Mouse (Mus musculus): ENCODE results near the gene Jph4.

The Jph4 gene

DNA sequence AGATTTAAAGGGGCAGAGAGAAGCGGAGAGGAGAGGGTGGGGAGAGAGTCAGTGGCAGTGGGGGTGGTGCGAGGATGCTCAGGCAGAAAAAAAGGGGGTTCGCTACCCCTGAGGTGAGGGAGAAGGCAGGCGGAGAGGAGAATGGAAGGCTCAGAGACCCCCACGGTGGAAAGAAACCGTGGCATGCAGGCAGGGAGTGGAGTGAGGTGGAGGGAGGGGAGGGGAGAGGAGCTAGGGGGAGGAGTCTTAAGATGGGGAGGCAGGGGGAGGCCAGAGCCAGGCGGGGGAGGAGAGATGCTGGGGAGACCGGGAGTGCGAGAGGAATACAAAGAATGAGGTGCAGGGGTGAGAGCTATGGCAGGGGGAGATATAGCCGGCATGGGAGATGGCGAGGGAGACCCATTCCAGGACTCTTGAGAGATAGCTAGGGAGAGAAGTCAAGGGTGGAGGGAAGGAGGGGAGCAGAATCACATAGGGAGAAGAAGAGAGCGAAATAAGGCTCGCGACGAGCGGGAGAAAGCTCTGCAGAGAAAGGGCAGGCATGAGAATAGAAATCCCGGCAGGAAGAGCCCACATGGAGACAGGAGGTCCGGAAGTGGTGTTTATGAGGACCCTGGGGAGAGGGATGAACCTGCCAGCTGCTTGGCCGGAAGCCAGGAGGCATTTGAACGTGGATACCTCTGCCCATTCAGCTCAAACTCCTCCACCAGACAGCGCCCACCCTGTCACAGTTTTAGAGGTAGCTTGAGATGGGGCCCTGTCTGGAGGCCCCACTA is at the start of gene Jph4:
Gene Jph4, minus strand, starts transcription at position 511 of the 776 bp plus-strand sequence.
- no peak for DNase-seq (ENCODE audit: low spot score)

DNA sequence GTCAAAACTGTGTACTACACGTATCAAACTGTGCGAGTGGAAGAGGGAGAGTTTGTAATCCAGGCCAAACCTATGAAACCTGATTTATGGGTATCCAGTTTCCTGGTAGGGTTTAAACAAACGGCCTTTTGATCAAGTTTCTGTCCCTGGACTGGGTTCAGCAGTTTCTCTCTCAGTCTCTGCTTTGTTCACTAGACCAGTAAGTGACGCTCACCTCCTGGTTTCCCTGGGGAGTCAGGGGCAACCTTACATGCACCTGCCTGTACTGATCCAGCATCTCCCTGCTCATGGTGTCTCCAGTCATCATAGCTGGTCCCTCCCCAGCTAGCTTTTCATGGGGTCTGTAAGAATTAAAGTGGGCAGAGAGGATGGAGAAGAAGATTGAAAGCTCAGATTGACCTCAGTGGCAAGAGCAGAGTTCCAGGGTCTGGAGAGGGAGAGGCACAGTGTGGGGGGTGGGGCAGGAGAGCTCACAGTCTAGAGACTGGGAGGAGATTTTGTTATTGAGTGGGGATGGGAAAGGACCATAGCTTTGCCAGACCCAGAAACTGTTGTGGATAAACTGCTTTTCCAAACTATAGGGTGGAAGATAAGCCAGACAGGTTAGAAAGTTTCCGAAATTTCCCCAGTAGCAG is 47.6 kb upstream of the Jph4 start:
- no peak for DNase-seq (ENCODE audit: low spot score)

DNA sequence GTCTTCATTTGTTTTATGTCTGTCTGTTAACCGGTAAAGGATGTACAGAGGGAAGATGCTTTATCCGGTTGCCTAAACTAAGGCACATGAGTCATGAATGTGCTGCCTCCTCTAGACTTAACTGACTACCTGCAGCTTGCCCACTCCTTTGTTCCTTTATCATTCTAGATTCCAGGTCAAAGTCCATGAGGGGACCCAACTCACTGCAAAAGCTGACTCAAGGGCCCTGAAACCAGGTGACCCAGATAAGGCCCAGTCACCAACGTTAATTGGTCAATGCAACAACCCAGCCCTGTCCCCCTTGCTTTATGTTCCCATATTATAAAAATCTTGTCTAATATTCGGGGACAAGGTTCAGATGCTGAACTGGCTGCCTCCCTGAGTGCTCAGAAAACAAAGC is 45.4 kb upstream of the Jph4 start:
- no peak for DNase-seq (ENCODE audit: low spot score)

DNA sequence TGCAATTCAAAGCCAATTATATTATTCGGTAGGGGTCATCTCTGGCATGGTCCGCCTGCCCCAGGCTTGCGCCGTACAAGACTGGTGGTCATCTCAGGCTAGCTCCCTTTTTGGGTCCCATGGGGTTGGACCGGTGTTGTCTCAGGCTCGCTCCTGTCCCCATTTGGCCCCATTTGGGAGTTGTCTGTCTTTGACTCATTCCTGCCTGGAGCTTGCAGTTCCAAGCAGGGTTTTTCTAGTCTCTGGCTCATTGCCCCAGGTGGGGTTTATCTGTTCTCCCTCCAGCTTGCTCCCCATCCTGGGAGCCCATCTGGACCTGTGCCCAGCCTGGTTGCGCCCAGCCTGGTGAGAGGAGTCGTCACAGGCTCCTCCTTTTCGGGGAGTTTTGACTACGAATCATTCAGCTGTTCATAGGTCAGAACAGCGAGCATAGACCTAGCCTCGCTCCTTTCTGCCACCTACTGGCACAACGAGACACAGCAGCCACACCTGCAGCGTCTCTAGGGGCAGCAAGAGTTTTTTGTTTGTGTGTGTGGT is 44.4 kb upstream of the Jph4 start:
- peak; percentile 45 for DNase-seq (ENCODE audit: low spot score)

DNA sequence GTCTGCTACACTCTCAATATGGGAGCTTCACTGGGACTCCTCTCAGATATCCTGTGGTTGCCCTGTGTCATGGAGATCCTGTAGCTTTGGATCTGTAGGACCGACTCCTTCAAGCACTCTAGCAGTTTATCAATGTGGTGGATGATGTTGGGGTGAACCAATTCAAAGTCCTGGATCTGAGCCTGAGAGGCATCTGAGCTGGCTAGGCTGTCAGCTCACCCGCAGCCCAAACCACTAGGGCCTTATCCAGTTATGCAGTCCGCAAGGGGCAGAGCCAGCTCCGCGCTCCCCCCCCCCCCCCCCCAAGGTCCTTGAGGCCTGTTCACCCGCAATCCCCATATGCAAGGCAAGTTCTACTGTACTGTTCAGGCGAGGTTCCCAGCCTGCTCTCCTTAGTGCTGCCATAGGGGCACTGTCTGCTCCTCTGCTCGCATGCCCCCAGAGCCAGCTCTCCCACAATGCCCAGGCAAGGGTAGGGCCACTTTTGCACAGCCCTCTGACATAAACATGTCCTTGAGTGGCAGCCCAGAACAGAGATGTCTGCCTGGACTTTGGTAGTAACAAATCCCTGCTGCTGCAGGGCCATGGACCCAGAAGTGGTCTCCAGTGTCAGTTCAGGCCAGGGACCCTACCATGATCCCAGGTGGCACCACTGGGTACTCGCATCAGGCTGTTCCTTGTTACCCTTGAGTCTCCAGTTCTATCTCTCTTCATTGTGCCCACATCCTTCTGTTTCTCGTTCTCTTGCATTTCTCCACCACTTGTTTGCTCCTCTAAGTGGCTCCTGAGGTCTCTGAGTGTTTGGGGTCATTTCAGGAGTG is 43.7 kb upstream of the Jph4 start:
- no peak for DNase-seq (ENCODE audit: low spot score)

DNA sequence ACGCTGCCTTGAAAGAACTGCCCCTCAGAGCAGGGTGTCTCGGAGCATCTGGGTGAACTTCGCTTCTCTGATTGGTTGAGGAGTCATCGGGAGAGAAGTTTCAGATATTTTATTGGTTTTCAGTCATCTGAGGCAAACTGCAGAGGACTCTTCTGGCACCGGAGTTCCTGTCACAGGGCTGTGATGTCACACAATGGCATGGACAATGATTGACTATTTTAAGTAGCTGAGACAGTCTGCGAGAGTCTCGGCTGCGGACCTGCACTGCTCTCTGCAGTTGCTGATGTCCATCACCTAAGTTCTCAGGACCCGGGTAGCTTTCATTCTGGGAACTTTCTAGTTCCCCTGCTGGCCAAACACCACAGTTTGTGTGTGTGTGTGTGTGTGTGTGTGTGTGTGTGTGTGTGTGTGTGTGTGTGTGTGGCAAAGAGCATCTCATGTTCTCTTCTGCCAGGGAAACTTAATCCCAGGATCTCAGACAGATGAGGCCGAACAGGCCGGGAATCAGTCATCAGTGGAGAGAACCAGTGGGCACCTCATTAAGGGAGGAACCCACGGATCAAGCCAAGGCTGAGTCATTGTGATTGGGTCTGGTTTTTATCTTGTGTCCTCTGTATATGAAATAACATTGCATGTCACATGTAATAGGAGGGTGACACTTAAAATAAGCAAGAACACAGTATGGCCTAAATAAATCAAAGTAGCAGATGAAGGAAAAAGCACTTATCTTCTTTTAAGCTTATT is 40.8 kb upstream of the Jph4 start:
- no peak for DNase-seq (ENCODE audit: low spot score)

DNA sequence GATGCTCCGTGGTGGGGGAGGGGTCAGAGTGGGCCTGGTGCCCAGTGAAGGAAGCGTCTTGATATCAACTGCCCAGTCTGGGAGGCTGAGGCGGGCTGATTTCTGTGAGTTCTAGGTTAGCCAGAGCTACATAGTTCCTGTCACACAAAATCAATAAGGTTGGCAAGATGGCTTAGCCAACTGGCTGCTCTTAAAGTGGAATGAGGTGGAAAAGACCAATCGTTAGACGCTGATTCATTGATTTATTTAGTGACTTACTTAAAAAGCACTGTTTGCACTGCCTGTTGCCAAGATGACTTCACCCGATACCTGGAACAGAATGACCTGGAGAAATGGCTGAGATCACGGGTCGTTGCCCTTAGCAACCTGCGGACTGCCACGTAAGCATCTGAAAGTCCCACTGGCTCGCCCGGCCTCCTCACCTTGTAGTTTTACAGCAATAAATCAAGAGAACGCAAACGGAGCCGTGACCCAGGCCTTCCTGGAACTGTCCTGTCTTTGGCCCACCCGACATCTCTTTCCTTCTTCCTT is 36.3 kb upstream of the Jph4 start:
- no peak for DNase-seq (ENCODE audit: low spot score)

DNA sequence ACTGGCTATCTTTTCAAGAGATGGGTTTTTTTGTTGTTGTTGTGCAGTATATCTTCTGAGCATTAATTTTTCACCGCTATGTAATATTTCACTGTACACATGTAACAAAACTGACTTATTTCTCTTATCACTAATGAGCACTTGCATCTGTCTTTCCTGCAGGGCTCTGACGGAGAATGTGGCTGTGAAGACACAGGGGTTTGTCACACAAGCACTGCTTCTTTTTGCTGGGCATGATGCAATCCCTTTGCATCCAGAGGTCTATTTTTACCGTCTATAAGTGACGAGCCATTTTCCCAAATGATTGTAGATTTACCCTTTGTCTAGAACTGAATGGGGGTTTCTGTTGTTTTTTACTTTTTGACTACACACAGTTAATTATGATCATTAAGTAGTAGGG is 35.4 kb upstream of the Jph4 start:
- no peak for DNase-seq (ENCODE audit: low spot score)

DNA sequence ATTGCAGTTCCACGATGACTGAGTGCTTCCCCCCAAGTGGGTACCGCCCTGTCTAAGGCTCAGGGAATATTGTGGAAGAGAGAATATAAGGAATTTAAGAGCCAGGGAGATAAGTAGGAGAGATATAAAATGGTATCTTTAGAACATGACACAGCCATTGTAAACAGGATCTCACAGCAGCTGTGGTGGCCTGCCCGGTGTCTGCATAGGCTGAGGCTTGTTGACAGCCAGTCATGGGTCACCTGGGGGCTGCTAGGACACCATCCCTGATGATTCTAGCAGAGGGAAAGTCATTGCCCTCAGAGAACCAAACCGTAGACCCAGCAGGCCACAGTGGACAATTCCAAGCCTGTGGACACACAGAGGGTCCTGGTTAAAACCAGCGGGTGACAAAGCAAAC is 34.2 kb upstream of the Jph4 start:
- no peak for DNase-seq (ENCODE audit: low spot score)

DNA sequence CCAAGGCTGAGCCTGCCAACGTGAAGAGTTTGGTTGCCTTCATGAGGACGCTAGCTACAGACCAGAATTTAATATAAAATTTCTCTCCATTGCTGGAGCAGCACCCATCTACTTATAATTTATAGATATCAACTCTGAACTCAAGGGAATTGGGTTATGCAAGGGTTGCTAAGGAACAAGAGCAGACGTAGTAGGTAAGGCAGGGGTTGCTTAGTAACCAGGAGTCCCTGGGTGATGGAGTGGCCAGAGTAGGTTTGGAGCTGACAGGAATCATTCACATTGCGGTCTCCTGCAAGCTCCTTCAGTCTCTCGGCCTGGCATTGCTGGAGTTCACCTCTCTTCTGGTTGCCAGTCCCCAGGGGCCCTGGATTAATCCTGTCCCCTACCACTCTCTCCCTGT is 32.3 kb upstream of the Jph4 start:
- no peak for DNase-seq (ENCODE audit: low spot score)

DNA sequence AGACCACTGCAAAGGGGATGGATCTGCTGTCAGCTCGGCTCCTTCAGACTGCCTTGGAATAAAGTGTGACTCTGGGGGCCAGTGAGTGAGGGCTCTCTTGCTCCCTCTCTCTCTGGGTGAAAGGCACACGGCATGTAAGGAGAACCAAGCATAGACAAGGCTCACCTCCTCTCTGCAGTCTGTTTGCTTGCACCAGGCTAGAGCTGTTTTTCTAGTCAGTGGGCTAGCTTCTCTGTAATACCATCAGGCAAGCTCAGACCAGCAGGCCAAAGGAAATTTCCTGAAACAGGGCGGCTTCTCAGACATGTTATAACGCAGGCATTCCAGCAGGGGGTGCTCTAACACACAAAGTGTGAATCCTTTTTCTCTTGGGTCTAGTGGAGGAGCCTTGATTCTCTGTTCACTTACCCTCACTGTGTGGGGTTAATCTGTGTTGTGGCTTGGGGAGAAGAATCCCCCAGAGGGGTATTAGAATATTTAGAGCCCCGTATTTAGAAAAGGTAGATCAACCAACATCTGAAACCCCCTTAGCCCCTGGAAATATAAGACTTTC is 31.7 kb upstream of the Jph4 start:
- peak; percentile 52 for DNase-seq (ENCODE audit: low spot score)

DNA sequence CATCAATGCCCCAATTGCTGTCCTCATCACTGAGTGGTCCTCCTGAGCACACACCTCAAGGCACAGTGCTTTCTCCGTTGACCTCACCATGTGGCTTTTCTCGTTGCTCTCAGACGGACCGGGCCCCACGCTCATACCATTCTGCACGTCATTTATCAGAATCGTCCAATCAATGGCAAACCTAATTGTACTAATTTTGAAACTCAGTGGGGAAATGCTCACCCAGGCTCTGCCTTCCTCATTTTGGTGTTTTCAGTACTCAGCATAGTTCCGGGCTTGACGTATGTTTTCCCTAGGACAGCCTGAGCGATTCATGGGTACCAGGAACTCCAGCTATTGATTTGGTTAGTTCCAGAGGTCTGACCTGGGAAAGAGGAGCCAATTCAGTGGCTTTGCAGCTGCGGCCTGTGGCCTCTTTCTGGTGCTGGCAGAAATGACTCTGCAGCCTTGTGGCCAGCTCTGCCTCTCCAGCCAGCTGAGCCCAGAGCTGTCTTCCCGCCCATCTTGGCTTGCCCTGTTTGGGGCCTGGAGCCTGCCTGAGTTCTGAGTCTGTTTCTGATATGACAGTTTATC is 30.2 kb upstream of the Jph4 start:
- no peak for DNase-seq (ENCODE audit: low spot score)

DNA sequence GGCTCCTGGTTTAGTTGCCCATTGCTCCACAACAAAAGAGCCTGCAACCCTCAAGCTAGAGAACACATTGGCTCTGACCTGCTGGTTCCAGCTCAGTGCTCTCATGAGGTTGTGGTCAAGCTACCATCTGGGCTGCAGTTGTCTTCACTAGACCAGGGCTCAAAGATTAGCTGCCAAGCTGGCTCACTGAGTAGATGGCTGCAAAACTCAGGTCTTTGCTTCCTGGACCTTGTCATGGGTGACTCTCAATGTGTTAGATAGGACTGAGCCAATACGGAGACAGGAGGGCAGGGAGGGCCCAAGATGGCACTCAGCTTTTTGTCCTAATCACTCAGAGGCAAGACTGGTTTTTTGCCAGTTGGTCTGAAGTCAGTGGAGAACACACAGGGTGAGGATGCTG is 29.6 kb upstream of the Jph4 start:
- DNase-seq (ENCODE audit: low spot score) = no peak

DNA sequence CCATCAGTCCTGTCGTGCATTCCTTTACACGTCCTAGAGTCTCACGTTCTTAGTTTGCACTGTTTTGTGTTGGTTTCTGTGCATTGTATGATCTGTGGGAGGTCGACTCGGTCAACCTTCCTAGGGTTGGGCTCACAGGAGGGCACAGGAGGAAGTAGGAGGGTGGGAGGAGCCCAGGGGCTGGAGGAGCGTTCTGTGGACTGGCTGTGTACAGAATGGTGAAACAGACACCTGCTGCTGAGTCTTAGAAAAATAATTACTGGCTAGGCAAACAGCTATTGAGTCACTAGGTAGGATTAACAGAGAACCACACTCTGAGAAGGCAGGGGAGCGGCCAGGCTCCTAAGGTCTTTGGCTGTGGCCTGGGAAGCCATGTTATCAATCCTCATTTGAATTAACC is 22.6 kb upstream of the Jph4 start:
- no peak for DNase-seq (ENCODE audit: low spot score)

DNA sequence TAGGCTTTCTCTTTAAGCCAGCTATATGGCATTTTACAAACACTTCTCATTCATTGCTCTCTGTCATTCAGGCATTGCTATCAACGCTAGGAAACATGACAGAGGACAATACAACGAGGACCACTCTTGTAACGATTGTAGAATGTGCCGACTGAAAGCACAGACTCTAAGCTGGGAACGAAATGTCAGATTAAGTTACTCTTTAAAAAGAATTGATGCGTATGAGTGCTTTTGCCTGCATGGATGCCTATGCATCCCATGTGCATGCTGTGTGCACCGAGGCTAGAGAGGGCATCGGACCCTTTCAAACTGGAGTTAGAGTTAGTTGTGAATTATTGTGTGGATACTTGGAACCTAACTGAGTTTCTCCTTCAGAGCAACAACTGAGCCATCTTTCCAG is 18.9 kb upstream of the Jph4 start:
- no peak for DNase-seq (ENCODE audit: low spot score)

DNA sequence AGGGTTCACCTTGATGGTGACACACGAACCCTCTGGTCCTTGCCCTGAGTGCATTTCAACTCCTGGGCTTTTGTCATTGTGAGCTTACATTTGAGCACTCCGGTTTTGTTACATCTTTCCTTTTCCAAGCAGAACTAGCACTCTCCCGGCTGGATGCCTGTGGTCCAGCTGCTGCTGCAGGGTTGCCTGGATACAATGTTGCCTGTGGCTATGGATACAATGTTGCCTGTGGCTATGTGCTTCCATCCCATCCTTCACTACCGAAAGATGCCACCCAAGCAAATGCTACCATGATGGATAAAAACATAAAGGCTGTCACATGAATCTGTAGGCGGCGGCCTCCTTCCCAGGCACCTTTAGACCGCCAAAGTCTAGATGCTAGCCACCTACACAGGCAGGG is 9.8 kb upstream of the Jph4 start:
- no peak for DNase-seq (ENCODE audit: low spot score)

DNA sequence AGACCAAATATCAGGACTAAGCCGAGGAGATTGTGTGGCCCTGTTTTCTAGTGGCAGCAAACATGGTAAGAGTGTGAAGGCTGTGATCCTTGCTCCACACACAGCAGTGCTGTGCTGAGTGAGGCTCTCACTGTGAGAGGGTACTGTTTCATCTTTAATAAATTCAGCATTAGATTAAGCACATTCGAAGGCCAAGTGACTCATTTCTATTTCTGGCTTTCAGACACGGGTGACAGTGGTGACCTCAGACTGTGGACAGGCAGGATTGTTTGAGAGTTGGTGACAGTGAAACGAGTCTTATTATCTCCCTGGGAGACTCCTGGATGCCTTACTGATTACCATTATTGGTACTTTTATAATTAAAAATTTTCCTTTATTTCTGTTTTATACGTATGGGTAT is 9.0 kb upstream of the Jph4 start:
- DNase-seq (ENCODE audit: low spot score) = no peak

DNA sequence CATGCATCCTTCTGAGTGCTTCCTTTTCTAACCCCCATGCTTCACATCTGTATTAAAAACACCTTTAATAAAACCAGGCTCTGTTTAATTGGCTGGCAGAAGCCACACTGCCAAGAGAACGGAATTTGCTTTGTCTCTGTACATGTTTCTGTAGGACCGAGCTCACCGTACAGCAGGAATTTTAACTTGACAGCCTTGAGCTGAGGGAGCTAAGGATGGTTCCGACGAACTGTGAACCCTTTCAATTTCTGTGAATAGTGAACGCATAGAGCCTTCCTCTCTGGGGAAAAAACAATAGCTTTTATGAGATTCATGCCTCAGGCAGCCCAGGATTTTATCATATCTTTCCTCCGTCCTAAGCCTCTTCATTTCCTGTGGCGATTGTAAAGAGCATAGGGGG is 5.6 kb upstream of the Jph4 start:
- DNase-seq (ENCODE audit: low spot score) = no peak

DNA sequence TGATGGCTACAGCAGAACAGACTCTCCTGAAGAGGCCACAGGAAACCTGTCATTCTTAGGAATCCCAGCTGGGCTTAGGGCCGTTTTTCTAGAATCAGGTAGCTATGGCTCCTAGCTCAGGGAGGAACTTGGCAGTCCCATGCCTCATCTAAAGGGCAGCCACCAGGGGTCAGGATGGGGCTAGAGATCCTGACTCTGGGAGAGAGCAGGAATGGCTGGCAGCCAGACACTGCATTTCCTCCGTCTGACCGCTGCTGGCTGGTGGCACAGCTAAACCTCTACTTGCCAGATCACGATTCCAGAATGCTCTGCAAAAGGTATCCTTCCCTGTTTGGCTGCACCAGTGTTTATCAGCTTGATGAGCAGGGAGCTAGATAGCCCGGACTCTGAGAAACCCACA is 5.2 kb upstream of the Jph4 start:
- no peak for DNase-seq (ENCODE audit: low spot score)

DNA sequence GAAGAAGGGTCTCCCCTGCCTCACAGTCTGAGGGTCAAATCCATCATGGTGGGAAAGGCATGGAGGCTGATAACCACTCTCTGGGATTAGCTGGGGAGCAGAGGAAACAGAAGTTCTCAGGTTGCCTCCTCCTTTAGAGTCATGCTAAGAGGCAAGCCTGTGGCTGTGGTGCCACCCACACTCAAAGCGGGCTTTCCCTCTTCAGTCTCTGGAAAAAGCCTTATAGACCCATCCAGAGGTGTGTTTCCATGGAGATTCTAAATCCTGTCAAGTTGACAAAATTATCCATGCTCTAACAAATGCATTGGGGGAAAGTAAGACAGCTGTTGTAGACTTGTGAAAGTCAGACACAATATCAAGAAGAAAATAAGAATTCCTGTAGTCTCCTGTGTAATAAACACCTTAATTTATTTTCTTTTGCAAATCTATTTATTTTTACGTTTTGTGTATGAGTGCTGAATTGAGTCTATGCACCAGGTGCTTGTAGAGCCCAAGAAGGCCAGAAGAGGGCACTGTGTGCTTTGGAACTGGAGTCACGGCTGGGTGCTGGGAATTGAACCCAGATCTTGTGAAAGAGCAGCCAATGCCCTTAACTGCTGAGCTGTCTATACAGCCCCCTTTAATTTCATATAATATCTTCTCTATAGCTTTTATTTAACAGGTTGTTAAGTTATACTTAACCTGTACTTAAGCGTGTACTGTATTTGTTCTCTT is 2.8 kb upstream of the Jph4 start:
- DNase-seq (ENCODE audit: low spot score) = no peak

DNA sequence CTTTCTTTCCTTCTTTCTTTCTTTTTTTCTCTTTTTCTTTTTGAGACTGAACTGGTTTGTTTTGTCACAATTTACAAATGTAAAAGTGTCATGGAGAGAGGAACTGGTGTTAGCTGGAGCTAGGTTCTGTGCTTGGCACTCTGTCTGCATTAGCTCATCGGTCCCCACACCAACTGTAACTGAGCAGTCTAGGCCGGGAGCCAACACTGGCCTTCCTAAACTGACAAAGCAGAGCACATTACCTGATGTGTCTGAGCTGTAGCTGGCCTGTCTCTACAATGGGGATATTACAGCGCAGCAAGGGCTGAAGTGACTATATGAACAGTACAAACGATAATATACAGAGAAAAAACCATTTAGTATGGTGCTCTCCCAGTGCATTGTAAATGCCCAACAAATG is 2.1 kb upstream of the Jph4 start:
- DNase-seq (ENCODE audit: low spot score) = no peak

All from c-Kit-positive CD71-positive TER-119-positive erythroid progenitor cells, embryonic 14.5 days (primary cell).